Mouse (Mus musculus) kidney, adult 2 months (tissue): Measurements from ENCODE around the gene Atxn3. TPM values are rescaled to one million over a fixed set of nuclear protein-coding genes. Genes with fewer than 3 reads are reported as not detected.

Experiments used
- DNase-seq: peaks from one replicate; pipeline ENCODE4 v3.0.0; 2021
- H3K27ac ChIP-seq: fragments of 200-500 bp; 2 replicates; pipeline ENCODE4 v1.5.1; 2012; ENCODE audit warnings: low read depth, low read length, control low read depth, inconsistent platforms; ENCODE audit not compliant: insufficient read depth
- H3K27me3 ChIP-seq: fragments of 200-500 bp; replicated peaks from 2 replicates; pipeline ENCODE4 v1.6.1; 2012; ENCODE audit warnings: mild to moderate bottlenecking, moderate library complexity, low read length, inconsistent platforms; ENCODE audit not compliant: control insufficient read depth, insufficient read depth
- H3K36me3 ChIP-seq: fragments of 200-500 bp; 2 replicates; pipeline ENCODE4 v1.6.1; 2012; ENCODE audit warnings: mild to moderate bottlenecking, moderate library complexity, low read length, inconsistent platforms; ENCODE audit not compliant: control insufficient read depth, insufficient read depth
- H3K4me1 ChIP-seq: fragments of 200-500 bp; 2 replicates; pipeline ENCODE4 v1.6.1; 2011; ENCODE audit warnings: low read length; ENCODE audit not compliant: control insufficient read depth, insufficient read depth
- H3K4me3 ChIP-seq: fragments of 200-500 bp; 2 replicates; pipeline ENCODE4 v1.5.1; 2011; ENCODE audit warnings: mild to moderate bottlenecking, low read depth, low read length, control low read depth; ENCODE audit not compliant: insufficient read depth
- CTCF ChIP-seq: fragments of 200-500 bp; conservative IDR thresholded peaks from 2 replicates; pipeline ENCODE4 v1.5.1; 2011; ENCODE audit warnings: low read depth, mild to moderate bottlenecking, control low read depth, low read length, moderate library complexity, mixed read lengths; ENCODE audit not compliant: insufficient read depth, insufficient read length
- POLR2A ChIP-seq: fragments of 200-500 bp; IDR thresholded peaks from one replicate; pipeline ENCODE4 v1.6.1; 2011; ENCODE audit warnings: low read depth, low read length, control low read depth
- WGBS: fragments of 180-500 bp; shearing (Covaris S2); methylation state at CpG from one replicate; pipeline ENCODE4 v1.1.7; 2018; 5-methylcytosine and 5-hydroxymethylcytosine counted together
- polyA plus RNA-seq: library from polyadenylated mRNA; depleted of rRNA; stranded (reverse); fragments of >200 nt; gene quantifications from 2 replicates; pipeline ENCODE4 v1.2.3, GENCODE M21; 2012; rRNA removed

Gene Atxn3
- polyA plus RNA-seq, 1 experiment: 5.5 TPM

DNA sequence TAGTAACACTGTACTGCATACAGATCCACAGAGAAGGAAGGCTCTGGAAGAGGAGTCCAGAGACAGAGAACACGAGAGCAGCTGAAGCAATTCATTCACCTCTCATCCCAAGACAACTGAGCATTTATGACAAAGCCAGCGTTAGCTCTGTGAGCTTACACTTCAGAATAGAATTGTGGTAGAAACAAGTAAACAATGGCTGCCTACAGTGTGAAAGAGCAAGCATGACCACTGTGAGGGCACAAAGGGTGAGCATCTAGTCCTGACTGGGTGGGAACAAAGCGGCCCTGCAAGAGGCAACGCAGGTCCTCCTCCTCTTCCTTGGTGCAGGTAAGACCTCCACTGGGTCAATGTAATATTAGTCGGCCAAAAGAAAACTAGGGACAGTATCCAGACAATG lies 67.0 kb downstream of the Atxn3 start:
- no peaks in the 10 kb centered on the region for H3K27me3 ChIP-seq
- TF ChIP-seq POLR2A (no peak), CTCF (no peak)
- H3K27ac ChIP-seq: no peak overlapping the region
- H3K36me3 ChIP-seq: peaks cover 9% of the 10 kb centered on the region
- WGBS: 92% methylated on average over 5 of the region's 5 CpGs
- no peak for DNase-seq
- H3K4me1 ChIP-seq: no peaks in the 10 kb centered on the region
- no peak overlapping the region for H3K4me3 ChIP-seq

DNA sequence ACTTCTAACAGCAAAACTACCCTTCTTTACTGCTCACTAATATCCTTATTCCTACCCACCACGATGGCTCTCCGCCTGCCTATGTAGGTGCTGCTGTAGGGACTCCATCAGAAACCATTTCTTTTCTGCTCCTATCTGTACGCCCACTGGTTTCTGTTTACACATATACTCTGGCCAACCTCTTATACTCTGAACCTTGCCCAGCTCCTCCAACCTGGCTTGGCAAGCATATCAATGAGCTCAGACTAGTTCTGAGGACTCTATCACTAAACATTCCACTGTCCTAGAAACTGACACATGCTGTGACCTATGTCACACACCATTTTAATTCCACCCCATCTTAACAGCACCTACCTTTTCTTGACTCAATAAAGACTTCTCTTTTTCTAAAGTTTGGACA lies 68.7 kb downstream of the Atxn3 start:
- no peaks in the 10 kb centered on the region for H3K4me1 ChIP-seq
- no peak overlapping the region for H3K4me3 ChIP-seq
- TF ChIP-seq POLR2A: no peak
- no peak for TF ChIP-seq CTCF
- 83% methylated on average over 3 of the region's 3 CpGs for WGBS
- H3K27me3 ChIP-seq: no peaks in the 10 kb centered on the region
- H3K27ac ChIP-seq: no peak overlapping the region
- peaks cover 7% of the 10 kb centered on the region for H3K36me3 ChIP-seq
- DNase-seq: peak; percentile 62

DNA sequence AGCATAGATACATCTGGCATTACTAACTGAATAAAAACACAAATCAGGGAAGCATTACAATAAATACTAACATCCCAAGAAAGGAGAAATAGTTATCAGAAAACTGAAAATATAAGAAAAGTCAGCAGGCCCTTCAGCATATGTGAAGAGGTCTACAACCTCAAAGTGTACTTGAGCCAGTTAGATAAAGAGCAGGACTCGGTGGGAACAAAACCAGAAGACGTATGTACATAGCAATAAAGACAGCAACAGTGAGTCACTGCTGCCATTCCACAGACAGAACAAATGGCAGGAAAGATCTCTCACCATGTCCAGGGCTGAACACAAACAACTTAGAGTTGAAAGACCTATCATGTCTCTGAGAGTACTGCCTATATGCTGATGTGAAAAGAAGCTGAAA lies 69.7 kb downstream of the Atxn3 start:
- Histone ChIP-seq H3K4me1 (no peaks in the 10 kb centered on the region), H3K27me3 (no peaks in the 10 kb centered on the region), H3K36me3 (peaks cover 5% of the 10 kb centered on the region), H3K27ac (no peak overlapping the region), H3K4me3 (no peak overlapping the region)
- WGBS: 91% methylated on average over 2 of the region's 2 CpGs
- DNase-seq: no peak
- TF ChIP-seq POLR2A (no peak), CTCF (no peak)

DNA sequence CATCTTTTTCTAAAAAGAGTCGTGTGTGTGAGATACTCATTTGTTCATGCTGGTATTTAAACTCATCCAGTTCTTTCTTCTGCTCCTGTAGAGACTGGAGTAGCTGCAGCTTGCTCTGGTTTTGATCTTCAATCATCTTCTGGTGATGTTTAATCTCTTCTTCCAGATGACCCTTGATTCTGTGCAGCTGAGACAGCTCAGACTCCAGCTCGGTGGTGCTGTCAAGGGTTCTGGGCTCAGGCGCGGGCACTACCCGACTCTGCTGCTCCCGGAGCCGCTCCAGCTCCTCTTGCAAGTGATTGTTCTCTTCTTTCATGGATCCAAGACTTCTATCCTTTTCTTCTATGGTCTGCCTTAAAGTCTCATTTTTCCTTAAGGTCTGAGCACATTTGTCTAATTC lies 73.1 kb downstream of the Atxn3 start:
- DNase-seq: peak; percentile 52
- Histone ChIP-seq H3K4me3 (no peak overlapping the region), H3K36me3 (peaks cover 3% of the 10 kb centered on the region), H3K4me1 (no peaks in the 10 kb centered on the region), H3K27me3 (no peaks in the 10 kb centered on the region), H3K27ac (no peak overlapping the region)
- WGBS: 93% methylated on average over 7 of the region's 7 CpGs
- TF ChIP-seq POLR2A (no peak), CTCF (no peak)

DNA sequence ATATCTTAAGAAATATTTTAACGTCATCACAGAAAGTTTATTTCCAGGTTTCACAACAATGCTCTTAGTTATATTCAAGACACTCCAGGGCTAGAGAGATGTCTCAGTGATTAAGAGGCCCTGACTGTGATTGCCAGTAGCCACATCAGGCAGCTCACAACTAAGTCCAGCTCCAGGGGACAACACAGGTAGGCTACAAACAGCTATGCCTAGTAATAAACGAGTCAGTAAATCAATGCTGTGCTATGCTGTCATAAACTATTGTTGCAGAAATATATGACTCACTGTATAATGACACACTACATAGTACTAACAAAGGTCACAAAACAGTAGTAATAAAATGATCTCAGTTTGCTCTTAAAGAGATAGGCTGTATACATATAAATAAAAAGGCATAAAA lies 81.7 kb downstream of the Atxn3 start:
- WGBS: 93% methylated on average over 2 of the region's 2 CpGs

DNA sequence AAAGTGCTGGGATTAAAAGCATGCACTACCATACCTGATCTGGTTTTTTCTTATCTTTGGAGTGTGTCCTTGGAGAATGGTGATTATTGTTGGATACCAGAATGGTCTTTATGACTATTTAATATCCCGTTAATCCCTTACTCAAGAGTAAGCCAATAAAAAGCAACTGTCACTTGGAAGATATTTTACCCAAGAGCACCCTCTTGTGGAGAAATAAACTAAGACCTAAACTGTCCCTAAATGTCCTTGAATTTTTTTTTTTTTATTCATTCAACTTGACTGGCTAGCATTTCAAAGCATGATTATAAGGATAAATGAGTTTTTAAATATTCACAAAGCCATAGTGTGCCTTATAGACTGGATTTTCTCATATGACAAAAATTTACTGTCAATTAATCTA lies 82.9 kb downstream of the Atxn3 start:
- H3K27me3 ChIP-seq: no peaks in the 10 kb centered on the region
- DNase-seq: peak; percentile 57
- WGBS: 40% methylated on average over 1 of the region's 1 CpGs
- no peak overlapping the region for H3K4me3 ChIP-seq
- H3K27ac ChIP-seq: no peak overlapping the region
- H3K4me1 ChIP-seq: no peaks in the 10 kb centered on the region
- peaks cover 15% of the 10 kb centered on the region; the same call in 1 of the 2 replicates for H3K36me3 ChIP-seq
- TF ChIP-seq CTCF (no peak), POLR2A (no peak)

More for the DNA sequence above, 81.7 kb downstream of the Atxn3 start:
- peaks cover 15% of the 10 kb centered on the region; the same call in 1 of the 2 replicates for H3K36me3 ChIP-seq
- no peak overlapping the region for H3K27ac ChIP-seq
- H3K4me1 ChIP-seq: no peaks in the 10 kb centered on the region
- DNase-seq: no peak
- no peak overlapping the region for H3K4me3 ChIP-seq
- H3K27me3 ChIP-seq: no peaks in the 10 kb centered on the region
- TF ChIP-seq CTCF: no peak
- TF ChIP-seq POLR2A: no peak

Other genes with a start within 250 kb of the Atxn3 start
- gene Tc2n, start 239.7 kb downstream of the Atxn3 start, polyA plus RNA-seq: 0.19 and 0.27 TPM in 2 replicates
- 302 and 308 TPM in 2 replicates for gene Fbln5, start 139.2 kb downstream of the Atxn3 start, polyA plus RNA-seq
- 4.0 and 4.2 TPM in 2 replicates for gene Trip11, start 45.0 kb downstream of the Atxn3 start, polyA plus RNA-seq
- 3.6 and 5.1 TPM in 2 replicates for gene Cpsf2, start 17.7 kb upstream of the Atxn3 start, polyA plus RNA-seq
- 0.05 and 0.11 TPM in 2 replicates for gene Slc24a4, start 170.5 kb upstream of the Atxn3 start, polyA plus RNA-seq